Mouse (Mus musculus): Measurements from ENCODE around the gene Abcb7. TPM values are rescaled to one million over a fixed set of nuclear protein-coding genes. Genes with fewer than 3 reads are reported as not detected.

Gene Abcb7
- total and polyA plus RNA-seq, 3 experiments = 19.2 to 30.2 (median 21.5) TPM

DNA sequence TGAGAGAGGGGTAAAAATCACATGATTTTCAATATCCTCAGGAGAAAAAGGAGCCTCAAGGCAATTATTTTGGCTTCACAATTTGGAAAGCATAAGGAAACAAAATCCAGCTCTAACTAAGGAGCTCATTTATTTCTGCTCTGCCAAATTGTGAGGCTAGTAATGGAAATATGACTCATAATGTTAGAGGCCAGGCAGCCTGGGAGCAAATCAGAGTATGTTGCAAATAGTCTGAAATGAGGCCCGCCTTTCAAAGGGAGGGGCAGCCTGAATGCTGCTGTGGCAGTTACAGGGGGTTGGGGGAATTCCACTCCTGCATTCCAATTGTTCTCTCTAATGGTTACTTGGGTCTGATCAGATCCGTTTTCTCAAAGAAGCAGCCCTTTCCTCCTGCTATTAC, 48.1 kb upstream of the Abcb7 start:
- H3K9ac ChIP-seq (ENCODE audit: insufficient read depth, low read depth) = no peak overlapping the region
- H3K4me1 ChIP-seq (ENCODE audit: control insufficient read depth in 1 of 2, insufficient read depth in 2 of 2) = no peaks in the 10 kb centered on the region; a peak in 1 of 4 replicates
- no peaks in the 10 kb centered on the region for H3K9me3 ChIP-seq (replicated peaks; ENCODE audit: low read length)
- TF ChIP-seq IRF4 (IDR thresholded peaks at IDR 0.05; ENCODE audit: low read depth, low read length) (peak; percentile 85), MEF2A (IDR thresholded peaks at IDR 0.05; ENCODE audit: borderline replicate concordance, low read depth, low read length) (peak; percentile 70; the same call in 1 of the 2 replicates), UBTF (IDR thresholded peaks at IDR 0.05; ENCODE audit: low read depth, low read length) (no peak), EP300 (IDR thresholded peaks at IDR 0.05; ENCODE audit: low read length) (peak; percentile 77), MAZ (IDR thresholded peaks at IDR 0.05; ENCODE audit: low read depth, low read length) (peak; percentile 22; the same call in 1 of the 2 replicates), TBP (conservative IDR thresholded peaks at IDR 0.05; ENCODE audit: low read depth, low read length) (0 out of 2 replicates have a peak, but pooled peaks have one; percentile 41), JUND (conservative IDR thresholded peaks at IDR 0.05; ENCODE audit: low read depth, low read length) (no peak; the same call in 1 of the 2 replicates), JUN (IDR thresholded peaks at IDR 0.05; ENCODE audit: insufficient read depth, low read depth, low read length) (peak; percentile 55)
- no peaks in the 10 kb centered on the region for H3K36me3 ChIP-seq (replicated peaks in 1 of 2; ENCODE audit: control insufficient read depth in 1 of 2, insufficient read depth in 1 of 2, low read length in 1 of 2)
- no peaks in the 10 kb centered on the region for H3K27me3 ChIP-seq (replicated peaks)
- H3K79me2 ChIP-seq (replicated peaks; ENCODE audit: control insufficient read depth, extremely low read depth, insufficient read depth, poor library complexity, severe bottlenecking) = no peaks in the 10 kb centered on the region
- no peak overlapping the region for H3K4me3 ChIP-seq (replicated peaks in 1 of 3; ENCODE audit: low read depth in 2 of 3, low read length in 2 of 3, poor library complexity in 1 of 3)
- peak; percentile 66 for DNase-seq (ENCODE audit: extremely low read depth)
- in situ Hi-C loops (cut with MboI; ENCODE audit: low pct_ligation_motif_present, low pct_unique_long_range_greater_than_20kb, low sequenced_read_pairs) (no loop called here), dilution Hi-C loops (cut with MboI; ENCODE audit: extremely low pct_ligation_motif_present, extremely low pct_unique_long_range_greater_than_20kb, low sequenced_read_pairs) (no loop called here)
- peak overlapping the region; percentile 50; the same call in 1 of the 2 replicates for H3K4me2 ChIP-seq (ENCODE audit: insufficient read depth, low read depth, poor library complexity, severe bottlenecking)
- H3K27ac ChIP-seq (ENCODE audit: insufficient read depth, low read depth) = 0 out of 2 replicates have a peak overlapping the region, but pooled peaks have one; percentile 26

DNA sequence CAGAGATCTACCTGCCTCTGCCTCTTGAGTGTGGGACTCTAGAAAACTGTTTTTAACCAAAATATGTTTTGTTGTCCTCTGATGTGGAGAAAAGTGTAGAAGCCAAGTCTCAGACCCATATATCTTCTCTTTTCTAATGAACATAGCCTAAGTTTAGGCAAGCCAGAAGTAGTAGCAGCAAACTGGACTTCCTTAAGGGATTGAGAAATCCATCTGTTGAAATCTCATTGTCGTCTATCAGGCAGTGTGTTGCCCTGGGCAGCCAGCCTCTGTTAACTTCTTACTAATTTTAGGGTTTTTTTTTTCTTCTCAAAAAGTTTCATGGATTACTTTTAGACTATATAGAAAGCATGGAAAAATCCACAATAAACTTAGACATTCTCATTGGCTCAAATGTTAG, 38.8 kb upstream of the Abcb7 start:
- Histone ChIP-seq H3K79me2 (replicated peaks; ENCODE audit: control insufficient read depth, extremely low read depth, insufficient read depth, poor library complexity, severe bottlenecking) (no peaks in the 10 kb centered on the region), H3K27ac (ENCODE audit: insufficient read depth, low read depth) (no peak overlapping the region), H3K9ac (ENCODE audit: insufficient read depth, low read depth) (no peak overlapping the region), H3K4me2 (ENCODE audit: insufficient read depth, low read depth, poor library complexity, severe bottlenecking) (no peak overlapping the region), H3K4me1 (ENCODE audit: control insufficient read depth in 1 of 2, insufficient read depth in 2 of 2) (no peaks in the 10 kb centered on the region), H3K9me3 (replicated peaks; ENCODE audit: low read length) (no peaks in the 10 kb centered on the region), H3K36me3 (replicated peaks in 1 of 2; ENCODE audit: control insufficient read depth in 1 of 2, insufficient read depth in 1 of 2, low read length in 1 of 2) (no peaks in the 10 kb centered on the region), H3K4me3 (replicated peaks in 1 of 3; ENCODE audit: low read depth in 2 of 3, low read length in 2 of 3, poor library complexity in 1 of 3) (no peak overlapping the region), H3K27me3 (replicated peaks) (no peaks in the 10 kb centered on the region)
- dilution Hi-C loops (cut with MboI; ENCODE audit: extremely low pct_ligation_motif_present, extremely low pct_unique_long_range_greater_than_20kb, low sequenced_read_pairs) = no loop called here
- in situ Hi-C loops (cut with MboI; ENCODE audit: low pct_ligation_motif_present, low pct_unique_long_range_greater_than_20kb, low sequenced_read_pairs) = no loop called here
- DNase-seq (ENCODE audit: extremely low read depth) = no peak
- no peak for TF ChIP-seq NRF1 (IDR thresholded peaks at IDR 0.05; ENCODE audit: low read depth, low read length)
- TF ChIP-seq SIN3A (IDR thresholded peaks at IDR 0.05; ENCODE audit: low read length) = no peak
- TF ChIP-seq ELF1 (IDR thresholded peaks at IDR 0.05; ENCODE audit: low read depth, low read length) = no peak
- no peak for TF ChIP-seq MAX (IDR thresholded peaks at IDR 0.05; ENCODE audit: low read length)
- TF ChIP-seq TCF12 (IDR thresholded peaks at IDR 0.05; ENCODE audit: low read depth, low read length) = no peak

DNA sequence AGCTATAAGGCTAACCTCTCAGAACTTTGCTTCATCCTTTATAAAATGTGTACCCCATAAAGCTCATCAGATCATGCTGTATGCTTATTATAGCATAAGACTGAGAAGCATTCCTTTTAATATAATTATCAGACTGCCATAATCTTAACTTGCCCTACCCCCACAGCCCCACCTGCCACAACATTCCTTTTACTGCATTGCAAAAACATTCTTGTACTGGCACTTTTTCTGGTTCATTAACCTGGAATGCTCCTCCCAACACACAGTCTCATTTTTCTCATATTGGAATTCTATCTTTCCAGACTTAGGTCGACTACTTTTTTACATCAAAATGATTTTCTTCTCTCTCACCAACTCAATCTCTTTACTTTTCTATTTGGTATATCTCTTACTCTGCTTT, 19.8 kb upstream of the Abcb7 start:
- TF ChIP-seq CTCF (conservative IDR thresholded peaks at IDR 0.05 in 1 of 2, IDR thresholded peaks at IDR 0.05 in 1 of 2; ENCODE audit: low read depth in 2 of 2, low read length in 2 of 2) (no peak), ZKSCAN1 (IDR thresholded peaks at IDR 0.05; ENCODE audit: borderline replicate concordance, low read depth, low read length) (no peak), CHD2 (IDR thresholded peaks at IDR 0.05; ENCODE audit: low read length) (no peak), HCFC1 (IDR thresholded peaks at IDR 0.05; ENCODE audit: low read depth, low read length) (no peak), RAD21 (IDR thresholded peaks at IDR 0.05; ENCODE audit: low read depth, low read length) (no peak), USF1 (IDR thresholded peaks at IDR 0.05; ENCODE audit: low read depth, low read length) (no peak), PAX5 (IDR thresholded peaks at IDR 0.05; ENCODE audit: low read length) (no peak), NRF1 (IDR thresholded peaks at IDR 0.05; ENCODE audit: low read depth, low read length) (no peak), RCOR1 (conservative IDR thresholded peaks at IDR 0.05; ENCODE audit: low read depth, low read length) (no peak), MEF2A (IDR thresholded peaks at IDR 0.05; ENCODE audit: borderline replicate concordance, low read depth, low read length) (no peak), MAZ (IDR thresholded peaks at IDR 0.05; ENCODE audit: low read depth, low read length) (no peak), MAFK (IDR thresholded peaks at IDR 0.05; ENCODE audit: insufficient replicate concordance, low read length) (no peak), POLR2AphosphoS2 (IDR thresholded peaks at IDR 0.05; ENCODE audit: low read depth, low read length) (no peak), NELFE (IDR thresholded peaks at IDR 0.05; ENCODE audit: low read depth, low read length) (no peak), ZC3H11A (IDR thresholded peaks at IDR 0.05; ENCODE audit: low read depth, low read length) (no peak), JUND (conservative IDR thresholded peaks at IDR 0.05; ENCODE audit: low read depth, low read length) (no peak)
- Histone ChIP-seq H3K27ac (ENCODE audit: insufficient read depth, low read depth) (no peak overlapping the region), H3K9ac (ENCODE audit: insufficient read depth, low read depth) (no peak overlapping the region), H3K9me3 (replicated peaks; ENCODE audit: low read length) (no peaks in the 10 kb centered on the region), H3K4me3 (replicated peaks in 1 of 3; ENCODE audit: low read depth in 2 of 3, low read length in 2 of 3, poor library complexity in 1 of 3) (no peak overlapping the region), H3K27me3 (replicated peaks) (no peaks in the 10 kb centered on the region), H3K79me2 (replicated peaks; ENCODE audit: control insufficient read depth, extremely low read depth, insufficient read depth, poor library complexity, severe bottlenecking) (no peaks in the 10 kb centered on the region), H3K4me1 (ENCODE audit: control insufficient read depth in 1 of 2, insufficient read depth in 2 of 2) (no peaks in the 10 kb centered on the region), H3K4me2 (ENCODE audit: insufficient read depth, low read depth, poor library complexity, severe bottlenecking) (no peak overlapping the region), H3K36me3 (replicated peaks in 1 of 2; ENCODE audit: control insufficient read depth in 1 of 2, insufficient read depth in 1 of 2, low read length in 1 of 2) (no peaks in the 10 kb centered on the region)
- no peak for DNase-seq (ENCODE audit: extremely low read depth)
- in situ Hi-C loops (cut with MboI; ENCODE audit: low pct_ligation_motif_present, low pct_unique_long_range_greater_than_20kb, low sequenced_read_pairs) = no loop called here
- dilution Hi-C loops (cut with MboI; ENCODE audit: extremely low pct_ligation_motif_present, extremely low pct_unique_long_range_greater_than_20kb, low sequenced_read_pairs) = no loop called here

Data from CH12.LX (cell line).